Mouse (Mus musculus): ENCODE results near the gene Gna11. TPM values are rescaled to one million over a fixed set of nuclear protein-coding genes. Genes with fewer than 3 reads are reported as not detected.
A peak's percentile ranks its signal among the peaks of the same experiment; 100 is the strongest.

Gna11 gene
- total RNA-seq, 4 experiments from 2014 or later: 99.3 to 110 (median 101) TPM

DNA sequence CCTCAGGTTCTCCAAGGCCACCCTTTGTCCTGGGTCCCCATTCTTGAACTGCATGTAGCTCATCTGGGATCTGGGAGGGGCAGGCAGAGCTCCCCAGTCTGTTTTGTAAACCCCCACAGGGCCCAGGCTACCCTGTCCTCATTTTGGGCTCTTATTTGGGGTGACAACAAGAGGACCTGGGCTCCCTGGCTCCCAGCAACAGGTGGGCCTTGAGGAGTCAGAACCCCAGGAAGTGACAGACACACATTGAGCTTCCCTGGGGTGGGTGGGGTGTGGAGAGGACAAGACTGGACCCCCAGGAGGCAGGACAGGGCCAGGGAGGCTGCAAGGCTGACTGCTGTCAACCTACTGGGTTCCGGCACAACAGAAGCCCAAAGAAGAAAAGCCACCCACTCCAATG lies 1.4 kb downstream of the Gna11 start:
- no peak for DNase-seq (ENCODE audit: low spot score in 2 of 2)

DNA sequence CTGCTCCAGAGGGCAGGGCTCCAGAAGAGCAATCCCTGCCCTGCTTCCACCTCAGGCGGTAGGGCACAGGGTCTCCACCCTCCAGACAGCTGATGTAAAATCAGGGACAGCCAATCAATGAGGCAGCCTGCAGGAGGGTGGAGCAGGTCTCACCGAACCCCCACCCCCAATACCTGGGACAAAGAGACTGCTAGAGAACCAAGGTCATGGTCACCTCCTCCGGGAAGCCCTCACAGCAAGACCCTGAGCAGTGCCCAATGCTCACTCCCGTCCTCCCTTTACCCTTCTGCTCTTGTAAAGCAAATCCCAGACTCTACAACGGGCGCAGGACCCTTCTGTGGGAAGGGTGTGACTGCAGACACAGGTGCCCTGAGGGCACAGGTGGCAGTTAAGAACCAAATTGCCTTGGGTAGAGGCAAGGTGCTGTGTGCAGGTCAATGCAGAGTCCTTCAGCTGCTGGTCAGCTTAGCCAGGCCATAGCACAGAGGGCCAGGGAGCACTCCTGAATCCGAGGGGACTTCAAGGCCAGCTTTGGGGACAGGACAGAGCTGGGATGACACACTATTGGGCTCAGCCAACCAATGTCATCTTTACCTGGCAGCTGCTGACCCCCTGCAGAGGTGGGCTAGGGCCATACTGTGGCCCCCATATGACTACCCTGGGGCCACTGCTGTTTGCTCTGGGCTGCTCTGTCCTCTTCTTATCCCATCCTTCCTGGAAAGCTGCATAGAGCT lies 2.1 kb downstream of the Gna11 start:
- no peak for DNase-seq (ENCODE audit: low spot score in 2 of 2)

DNA sequence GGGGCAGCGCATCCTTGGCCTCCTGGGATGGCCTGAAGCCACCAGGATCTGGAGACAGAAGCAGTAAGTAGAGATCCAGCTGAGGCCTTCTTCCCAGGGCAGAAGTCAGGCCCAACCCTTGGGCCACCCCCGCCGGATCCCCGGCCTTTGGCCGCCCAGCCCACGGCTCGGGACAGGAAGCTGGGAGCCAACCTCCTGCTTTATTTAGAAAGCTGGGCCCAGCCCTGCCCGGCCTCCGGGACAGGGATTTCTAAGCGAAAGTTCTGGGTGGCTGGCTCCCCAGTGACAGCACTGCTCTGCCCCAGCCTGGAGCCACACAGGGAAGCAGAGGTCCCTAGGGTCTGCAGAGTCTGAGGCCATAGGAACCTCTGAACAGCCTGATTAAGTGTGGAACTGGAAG lies 3.2 kb downstream of the Gna11 start:
- DNase-seq (ENCODE audit: low spot score in 2 of 2): no peak

DNA sequence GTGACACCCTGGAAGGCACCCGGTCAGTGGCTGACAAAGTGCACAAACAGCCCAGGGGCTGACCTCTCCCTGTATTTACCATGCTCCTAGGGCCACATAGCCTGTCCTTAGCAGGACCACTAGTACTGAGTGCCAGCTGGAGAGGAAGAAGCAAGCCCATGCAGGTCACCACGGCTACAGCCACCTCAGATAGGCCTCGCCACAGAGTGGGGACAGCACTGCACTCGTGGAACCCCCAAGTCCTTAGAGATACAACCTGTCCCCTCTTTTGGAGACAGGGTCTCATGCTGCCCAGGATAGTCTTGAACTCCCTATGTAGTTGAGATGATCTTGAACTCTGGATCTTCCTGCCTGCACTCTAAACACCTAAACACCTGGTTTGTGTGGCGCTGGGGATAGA lies 3.6 kb downstream of the Gna11 start:
- DNase-seq (ENCODE audit: low spot score in 2 of 2): no peak

DNA sequence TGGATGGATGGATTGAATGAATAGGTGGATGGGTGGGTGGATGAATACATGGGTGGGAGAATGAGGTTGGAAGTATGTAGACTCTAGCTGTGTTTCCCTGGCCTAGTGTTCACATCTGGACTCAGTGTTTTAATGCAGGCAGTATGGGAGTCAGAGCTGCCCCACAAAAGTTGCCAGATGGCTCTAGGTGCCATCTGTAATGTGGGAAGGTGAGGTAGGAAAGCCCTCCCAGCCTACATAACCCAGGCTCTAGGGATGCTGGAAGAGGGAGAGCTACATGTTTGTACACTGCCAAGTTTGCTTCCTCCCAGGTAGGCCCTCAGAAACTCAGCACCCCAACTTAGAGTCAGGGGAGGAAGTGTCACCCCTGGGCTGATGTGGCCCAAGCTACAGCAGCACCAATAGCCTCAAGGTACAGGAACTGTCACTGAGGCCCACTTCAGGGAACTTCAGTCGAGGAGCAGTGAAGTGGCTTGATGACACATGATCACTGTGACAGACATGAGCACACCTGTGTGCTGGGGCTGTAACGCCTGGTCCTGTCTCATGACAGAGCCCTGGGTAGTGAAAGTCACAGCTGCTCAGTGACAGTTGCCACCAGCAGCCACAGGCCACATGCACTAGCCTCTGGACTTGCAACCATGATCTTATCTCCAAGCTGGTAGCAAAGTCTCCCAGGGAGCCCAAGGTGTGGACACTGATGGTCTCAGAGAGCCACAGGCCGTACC lies 6.5 kb downstream of the Gna11 start:
- DNase-seq (ENCODE audit: low spot score in 2 of 2): no peak

DNA sequence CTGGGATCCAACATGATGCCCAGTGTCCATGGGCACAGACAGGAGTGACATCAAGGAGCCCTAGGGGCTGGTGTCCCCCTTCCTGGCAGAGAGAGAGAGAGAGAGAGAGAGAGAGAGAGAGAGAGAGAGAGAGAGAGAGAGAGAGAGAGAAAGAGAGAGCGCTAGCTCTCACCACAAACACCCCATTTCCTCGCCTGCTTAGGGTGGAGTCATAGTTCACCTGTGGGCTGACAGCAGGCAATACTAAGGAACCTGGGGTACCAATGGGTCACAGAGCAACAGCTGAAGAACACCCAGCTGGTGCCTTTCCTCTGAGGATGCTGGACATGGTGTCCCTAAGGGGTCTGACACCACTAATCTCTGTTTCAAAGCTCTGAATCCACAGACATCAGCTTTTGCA lies 7.6 kb downstream of the Gna11 start:
- no peak for DNase-seq (ENCODE audit: low spot score in 2 of 2)

DNA sequence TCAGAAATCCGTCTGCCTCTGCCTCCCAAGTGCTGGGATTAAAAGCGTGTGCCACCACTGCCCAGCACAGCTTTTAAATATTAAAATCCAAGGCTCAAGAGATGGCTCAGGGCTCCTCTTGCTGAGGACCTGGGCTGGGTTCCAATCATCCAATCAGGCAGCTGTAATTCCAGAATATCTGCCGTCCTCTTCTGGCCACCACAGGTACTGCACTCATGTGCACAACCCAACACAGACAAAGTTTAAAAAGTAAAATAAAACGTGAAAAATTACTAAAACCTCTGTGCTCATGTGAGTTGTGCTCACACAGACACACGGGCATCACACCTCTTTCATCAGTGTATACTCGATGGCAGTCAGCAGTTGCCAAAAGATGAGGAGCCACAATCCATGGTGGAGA lies 8.3 kb downstream of the Gna11 start:
- no peak for DNase-seq (ENCODE audit: low spot score in 2 of 2)

DNA sequence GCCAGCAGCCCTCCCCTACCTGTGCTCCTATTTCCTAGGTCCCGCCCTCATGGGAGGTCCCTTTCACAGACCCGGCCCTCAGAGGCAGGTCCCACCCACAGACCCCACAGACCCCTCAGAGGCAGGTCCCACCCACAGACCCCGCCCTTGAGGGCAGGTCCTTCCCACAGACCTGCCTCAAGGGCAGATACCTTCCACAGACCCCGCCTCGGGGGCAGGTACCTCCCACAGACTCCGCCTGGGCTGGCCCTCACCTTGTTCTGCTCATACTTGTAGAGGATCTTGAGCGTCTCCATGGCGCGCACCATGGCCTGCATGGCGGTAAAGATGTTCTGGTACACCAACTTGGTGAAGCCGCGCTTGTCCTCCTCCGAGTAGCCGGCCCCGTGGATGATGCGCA lies 10.2 kb downstream of the Gna11 start:
- DNase-seq (ENCODE audit: low spot score in 2 of 2): no peak

DNA sequence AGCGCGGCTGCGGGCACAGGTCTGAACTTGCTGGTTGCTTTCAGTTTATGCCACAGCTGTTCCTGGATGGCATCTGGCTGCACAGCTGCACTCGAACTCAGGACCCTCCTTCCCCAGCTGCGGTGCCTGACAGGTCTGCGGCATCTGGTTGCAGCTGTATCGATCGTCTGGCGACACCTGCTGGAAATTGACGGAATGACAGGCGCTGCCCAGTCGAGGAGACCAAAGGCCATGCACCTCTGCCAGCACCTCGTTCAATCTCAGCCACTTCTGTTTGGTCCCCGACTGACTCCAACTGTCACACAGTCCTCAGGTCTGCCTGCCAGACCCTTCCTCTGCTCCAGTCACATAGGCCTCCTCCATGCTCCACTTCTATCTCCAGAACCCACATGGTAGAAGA lies 18.2 kb downstream of the Gna11 start:
- peak in 1 of 2 experiments; percentile 79 for DNase-seq (ENCODE audit: low spot score in 2 of 2)

DNA sequence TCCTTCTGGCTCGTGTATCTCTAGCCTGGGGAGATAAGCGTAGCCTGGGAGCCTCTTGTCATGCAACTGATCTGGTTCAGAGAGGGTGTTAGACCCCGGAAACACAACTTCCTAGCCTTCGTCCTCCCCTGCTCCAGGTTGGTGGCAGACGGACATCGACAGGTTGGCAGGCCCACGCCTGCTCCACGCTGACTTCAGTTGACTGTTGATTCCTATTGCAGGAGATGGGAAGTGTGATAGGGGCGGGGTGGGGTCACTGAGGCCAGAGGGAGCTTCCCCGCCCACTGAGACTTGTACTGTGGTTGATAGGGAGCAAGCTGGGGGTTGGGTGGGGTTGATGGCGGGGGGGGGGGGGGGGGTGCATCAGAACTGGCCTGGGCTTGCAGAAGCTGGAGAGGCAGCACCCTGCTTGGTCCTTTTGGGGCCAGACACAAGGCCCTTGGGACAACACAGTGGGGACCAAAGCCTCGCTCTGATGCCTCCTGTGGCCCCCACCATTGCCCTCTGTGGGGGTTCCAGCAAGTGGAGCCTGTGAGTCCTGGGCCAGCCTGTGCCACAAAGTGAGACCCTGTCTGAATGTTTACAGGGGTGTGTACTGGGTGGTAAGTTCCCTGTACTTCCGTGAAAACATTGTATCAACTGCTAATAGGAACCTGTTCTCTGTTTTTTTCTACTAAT lies 19.8 kb downstream of the Gna11 start:
- DNase-seq (ENCODE audit: low spot score in 2 of 2): no peak

DNA sequence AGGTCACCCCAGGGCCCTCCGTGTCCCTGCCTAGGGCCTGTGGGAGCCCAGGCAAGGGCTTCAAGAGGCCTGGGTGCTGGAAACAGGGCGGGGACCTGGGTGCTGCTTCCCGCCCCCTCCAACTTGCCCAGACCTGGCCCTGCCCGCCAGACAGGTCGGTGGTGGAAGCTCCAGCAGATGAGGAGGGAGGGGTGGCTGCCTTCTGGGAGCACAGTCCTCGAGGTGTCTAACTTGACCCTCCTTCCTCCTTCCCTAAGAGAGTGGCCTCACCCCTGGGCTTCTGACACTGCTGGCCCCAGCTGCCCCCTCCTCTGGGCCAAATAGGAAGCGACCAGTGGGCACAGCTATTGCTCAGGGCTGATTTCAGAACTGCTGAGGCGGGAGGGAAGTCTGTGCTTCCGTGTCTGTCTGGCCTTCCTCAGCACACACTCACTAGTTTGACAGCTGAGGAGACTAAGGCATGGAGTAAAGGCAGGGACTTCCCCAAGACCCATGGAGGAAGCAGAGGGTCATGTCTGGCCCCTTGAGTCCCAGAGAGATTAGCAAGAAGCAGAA lies 20.9 kb downstream of the Gna11 start, which contains the start of gene Gna15:
Gene Gna15 (minus strand): TSS at position 175 of the 555 bp plus-strand sequence.
- no peak for DNase-seq (ENCODE audit: low spot score in 2 of 2)

DNA sequence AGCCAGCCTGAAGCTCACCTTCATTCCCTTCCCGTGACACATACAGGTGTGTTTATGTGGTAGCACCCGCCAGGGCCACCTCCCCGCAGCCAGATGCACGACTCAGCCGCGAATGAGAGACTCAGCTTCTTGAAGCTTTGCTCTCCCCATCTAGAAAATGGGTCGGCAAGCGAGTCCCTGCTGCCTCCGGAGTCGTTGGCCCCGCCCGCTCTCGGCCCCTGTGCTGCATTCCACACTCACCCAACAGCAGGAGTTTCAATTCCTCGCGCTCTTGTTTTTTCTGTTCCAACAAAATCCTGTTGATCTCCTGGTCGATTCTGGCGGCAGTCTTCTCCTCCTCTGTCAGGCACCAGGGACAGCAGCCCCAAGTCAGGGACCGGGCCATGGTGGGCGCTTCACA lies 21.4 kb downstream of the Gna11 start:
- no peak for DNase-seq (ENCODE audit: low spot score in 2 of 2)

DNA sequence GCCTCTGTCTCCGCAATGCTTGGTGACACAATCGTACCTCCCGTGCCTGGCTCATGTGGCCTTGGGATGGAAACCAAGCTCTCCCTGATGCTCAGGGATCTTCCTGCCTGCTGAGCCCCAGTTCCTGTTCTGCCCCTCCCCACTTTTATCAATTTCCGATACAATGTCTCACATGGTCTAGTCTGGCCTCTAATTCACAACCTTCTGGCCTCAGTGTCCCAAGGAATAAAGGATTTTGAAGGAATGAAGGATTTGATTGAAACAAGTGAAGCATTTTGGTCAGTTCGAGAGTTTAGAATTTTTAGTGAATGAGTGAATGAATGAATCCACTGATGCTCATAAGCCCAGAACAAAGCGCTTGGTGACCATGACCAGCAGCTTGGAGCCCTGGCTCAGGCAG lies 21.8 kb downstream of the Gna11 start:
- no peak for DNase-seq (ENCODE audit: low spot score in 2 of 2)

DNA sequence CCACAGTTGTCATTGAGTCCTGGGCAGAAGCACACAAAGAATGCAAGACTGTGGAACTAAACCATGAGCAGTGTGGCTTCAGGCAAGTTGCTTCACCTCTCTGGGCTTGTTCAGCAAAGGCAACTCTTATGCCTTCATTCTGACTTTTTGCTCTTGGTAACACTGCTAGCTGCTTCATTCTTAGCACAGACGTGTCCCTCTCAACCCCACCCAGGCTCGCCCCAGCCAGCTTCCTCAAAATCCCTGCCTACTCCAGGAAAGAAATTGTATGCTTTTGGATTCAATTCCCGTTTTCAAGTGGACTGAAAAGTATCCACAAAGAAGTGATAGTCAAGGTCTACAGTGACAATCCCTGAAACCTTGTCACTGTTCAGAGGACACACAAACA lies 25.0 kb downstream of the Gna11 start:
- no peak for DNase-seq (ENCODE audit: low spot score in 2 of 2)

DNA sequence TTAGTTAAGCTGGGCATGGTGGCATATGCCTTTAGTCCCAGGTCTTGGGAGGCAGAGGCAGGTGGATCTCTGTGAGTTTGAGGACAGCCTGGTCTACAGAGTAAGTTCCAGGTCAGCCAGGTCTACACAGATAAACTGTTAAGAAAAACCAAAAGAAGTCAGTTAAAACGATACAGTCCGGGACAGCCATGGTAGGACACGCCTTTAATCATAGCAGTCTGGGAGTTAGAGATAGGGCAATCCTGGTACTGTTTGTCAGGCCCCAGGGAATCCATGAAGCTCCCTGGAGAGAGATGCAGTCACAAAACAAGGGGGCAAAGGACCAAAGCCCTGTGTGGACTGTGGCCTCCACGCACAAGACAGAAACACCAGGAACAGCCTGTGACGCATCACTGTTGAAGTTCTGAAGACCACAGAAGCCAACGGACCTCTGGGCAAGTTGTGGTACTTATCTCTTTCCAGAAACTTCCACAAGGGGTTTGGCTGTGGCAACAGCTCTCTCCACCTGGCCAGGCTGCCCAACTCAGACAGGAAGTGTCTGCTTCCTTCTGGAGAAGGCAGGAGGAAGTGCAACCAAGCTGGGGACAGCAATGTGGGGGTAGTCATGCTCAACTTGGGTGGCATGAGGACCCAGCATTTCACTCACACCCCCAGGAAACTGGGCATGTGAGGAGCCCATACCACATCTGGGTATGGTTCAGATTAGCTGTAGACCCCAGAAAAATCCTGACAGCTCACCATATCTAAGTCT lies 25.6 kb downstream of the Gna11 start:
- DNase-seq (ENCODE audit: low spot score in 2 of 2): no peak

DNA sequence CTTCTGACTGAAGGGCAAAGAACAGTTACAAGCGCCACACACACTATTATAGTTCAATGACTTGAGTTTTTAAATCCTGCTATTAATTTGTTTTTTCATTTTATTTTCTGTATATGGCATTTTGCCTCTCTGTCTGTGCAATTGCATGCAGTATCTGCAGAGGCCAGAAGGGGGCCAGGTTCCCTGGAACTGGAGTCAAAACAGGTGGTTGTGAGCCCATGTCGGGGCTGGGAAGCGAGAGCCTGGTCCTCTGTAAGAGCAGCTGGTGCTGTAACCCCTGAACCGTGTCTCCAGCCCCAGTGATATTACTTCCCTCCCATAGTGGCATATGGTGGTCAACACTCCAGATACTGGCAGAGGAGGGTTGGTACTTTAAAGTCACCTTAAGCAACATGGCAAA lies 26.4 kb downstream of the Gna11 start:
- no peak for DNase-seq (ENCODE audit: low spot score in 2 of 2)

DNA sequence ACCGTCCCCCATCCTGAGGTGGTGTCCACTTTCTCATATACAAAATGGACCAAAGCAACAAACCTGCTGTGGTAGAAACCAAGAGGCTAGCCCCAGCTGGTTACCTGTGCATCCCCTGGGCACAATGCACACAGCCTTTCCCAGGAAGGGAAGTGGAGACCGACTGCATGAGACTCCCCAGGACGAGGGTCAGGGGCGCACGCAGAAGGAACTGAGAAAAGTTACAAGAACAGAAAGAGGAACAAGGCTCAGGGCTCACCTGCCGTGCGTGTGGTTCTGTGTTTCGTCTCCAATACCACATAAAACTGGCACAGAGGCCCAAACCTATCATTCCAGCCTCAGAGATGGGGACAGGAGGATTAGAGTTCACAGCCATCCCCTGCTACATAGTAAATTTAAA lies 27.8 kb downstream of the Gna11 start:
- DNase-seq (ENCODE audit: low spot score in 2 of 2): no peak

DNA sequence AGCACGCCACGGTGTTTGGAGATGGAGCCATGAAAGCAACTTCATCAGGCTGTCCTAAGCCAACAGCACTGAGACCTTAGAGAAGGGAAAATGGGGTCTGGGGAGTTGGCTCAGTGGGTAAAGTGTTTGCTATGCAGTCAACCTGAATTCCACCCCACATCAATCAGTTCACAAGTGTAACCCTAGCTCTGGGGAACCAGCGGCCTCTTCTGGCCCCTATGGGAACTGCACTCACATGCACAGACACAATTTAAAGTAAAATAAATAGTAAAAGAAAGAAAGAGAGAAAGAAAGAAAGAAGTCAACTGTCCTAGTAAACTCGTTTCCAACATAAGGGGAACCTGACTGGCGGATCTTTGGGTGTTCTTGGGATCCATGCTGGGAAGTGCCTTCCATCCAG lies 31.2 kb downstream of the Gna11 start:
- DNase-seq (ENCODE audit: low spot score in 2 of 2): no peak

DNA sequence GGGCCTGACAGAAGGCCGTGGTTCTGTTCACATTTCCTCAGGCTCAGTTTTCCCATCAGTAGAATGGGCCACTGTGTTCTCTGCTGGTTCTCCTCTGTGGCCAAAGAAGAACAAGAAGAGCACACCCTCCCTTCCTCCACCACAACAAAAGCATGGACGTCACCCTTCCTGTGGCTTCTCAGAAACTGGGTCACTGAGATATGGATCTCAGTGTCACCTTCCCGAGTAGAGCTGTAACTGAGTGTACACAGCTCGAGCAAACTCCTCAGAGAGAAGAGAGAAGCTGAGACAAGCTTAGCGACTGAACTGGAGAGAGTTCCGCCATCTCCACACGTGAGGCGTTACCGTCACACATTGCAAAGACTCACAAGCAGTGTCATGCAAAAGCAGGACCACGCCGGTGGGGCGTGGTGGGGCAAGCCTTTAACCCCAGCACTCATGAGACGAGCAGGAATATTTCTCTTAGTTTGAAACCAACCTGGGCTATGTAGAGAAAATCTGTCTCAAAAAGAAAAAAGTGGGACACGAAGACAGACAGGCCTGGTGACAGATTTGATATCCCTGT lies 34.7 kb downstream of the Gna11 start:
- DNase-seq (ENCODE audit: low spot score in 2 of 2): no peak

DNA sequence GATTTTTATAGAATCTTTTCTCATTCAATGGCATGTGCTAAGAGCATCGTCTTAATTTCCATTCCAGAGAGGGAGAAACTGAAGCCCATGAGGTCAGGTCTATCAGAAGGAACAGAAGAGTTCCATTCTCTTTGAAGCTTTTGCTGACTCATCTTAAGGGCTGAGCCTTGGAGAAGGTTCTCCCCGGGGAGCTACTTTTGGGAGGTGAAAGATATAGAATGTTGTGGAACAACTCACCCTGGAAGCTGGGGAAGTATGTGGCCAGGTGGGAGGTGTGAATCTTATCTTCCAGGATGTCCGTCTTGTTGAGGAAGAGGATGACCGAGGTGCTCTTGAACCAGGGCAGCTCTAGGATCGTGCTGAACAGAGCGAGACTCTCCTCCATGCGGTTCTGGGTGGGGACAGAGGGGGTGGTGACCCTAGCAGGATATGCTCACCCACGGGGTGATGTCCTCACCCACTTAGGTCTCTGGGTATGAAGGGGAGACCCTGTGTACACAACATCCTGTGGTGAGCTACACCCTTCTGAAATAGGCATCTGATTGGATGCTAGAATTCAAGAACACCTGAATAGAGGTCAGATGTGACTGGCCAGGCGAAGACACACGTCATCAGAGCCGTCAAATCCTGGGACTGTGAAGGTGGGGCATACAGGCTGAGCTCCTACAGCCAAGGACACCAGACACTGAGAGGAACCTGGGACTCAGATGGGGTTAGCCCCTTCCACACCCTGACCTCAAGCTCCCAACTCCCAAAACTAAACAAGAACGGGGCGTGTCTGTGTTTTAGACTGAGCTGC lies 37.1 kb downstream of the Gna11 start:
- no peak for DNase-seq (ENCODE audit: low spot score in 2 of 2)

Data from left cerebral cortex, adult 8-10 months (tissue).